Mouse (Mus musculus): ENCODE measurements around the gene Higd1c. TPM values are rescaled to one million over a fixed set of nuclear protein-coding genes. Genes with fewer than 3 reads are reported as not detected.

Gene Higd1c
- polyA plus RNA-seq, 1 experiment from 2014 or later, result not detected

GRCm38 (mm10) chr15:100400592-100401250 lies 36.4 kb downstream of the Higd1c start:
- Histone ChIP-seq H3K4me3 (ENCODE audit: low read depth, low read length) (no peak overlapping the region), H3K27ac (ENCODE audit: low read depth, low read length) (no peak overlapping the region), H3K4me2 (ENCODE audit: low read depth) (no peak overlapping the region), H3K9ac (ENCODE audit: low read length) (no peak overlapping the region), H3K4me1 (ENCODE audit: control insufficient read depth, insufficient read depth, low read length) (no peaks in the 10 kb centered on the region), H3K9me3 (ENCODE audit: control insufficient read depth, low read length) (no peaks in the 10 kb centered on the region), H3K27me3 (ENCODE audit: control insufficient read depth, insufficient read depth, low read length) (no peaks in the 10 kb centered on the region), H3K36me3 (ENCODE audit: control insufficient read depth, insufficient read depth, low read length) (peaks cover 20% of the 10 kb centered on the region)
- DNase-seq (ENCODE audit: low spot score), result no peak
- ATAC-seq (ENCODE audit: insufficient read depth, low FRiP score, low TSS enrichment), result no peak
- 94% methylated on average over 16 of the region's 16 CpGs for WGBS

DNA sequence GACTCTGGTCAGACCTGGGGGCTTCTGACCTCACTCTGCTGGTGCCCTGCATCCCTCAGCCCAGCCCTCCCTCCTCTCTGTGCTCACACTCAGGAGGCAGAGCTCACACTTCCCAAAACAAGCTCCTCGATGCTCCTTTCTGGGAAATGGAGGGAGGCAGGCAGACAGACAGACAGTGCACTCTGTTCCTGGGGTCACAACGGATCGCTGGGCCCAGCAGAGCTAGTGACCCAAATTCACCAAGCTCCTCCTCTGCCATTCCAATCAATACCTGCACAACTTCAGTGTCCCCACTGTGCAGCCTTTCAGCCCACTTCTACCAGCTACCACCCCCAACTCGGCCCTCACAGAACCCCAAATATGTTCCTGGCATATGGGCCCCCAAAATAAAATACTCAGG lies 37.5 kb downstream of the Higd1c start:
- H3K4me2 ChIP-seq (ENCODE audit: low read depth), result no peak overlapping the region
- no peak overlapping the region for H3K9ac ChIP-seq (ENCODE audit: low read length)
- DNase-seq (ENCODE audit: low spot score) (no peak), ATAC-seq (ENCODE audit: insufficient read depth, low FRiP score, low TSS enrichment) (no peak)
- no peak overlapping the region for H3K27ac ChIP-seq (ENCODE audit: low read depth, low read length)
- no peak overlapping the region for H3K4me3 ChIP-seq (ENCODE audit: low read depth, low read length)
- no peaks in the 10 kb centered on the region for H3K27me3 ChIP-seq (ENCODE audit: control insufficient read depth, insufficient read depth, low read length)
- H3K4me1 ChIP-seq (ENCODE audit: control insufficient read depth, insufficient read depth, low read length), result no peaks in the 10 kb centered on the region
- H3K9me3 ChIP-seq (ENCODE audit: control insufficient read depth, low read length), result no peaks in the 10 kb centered on the region
- WGBS, result 99% methylated on average over 4 of the region's 4 CpGs
- H3K36me3 ChIP-seq (ENCODE audit: control insufficient read depth, insufficient read depth, low read length), result peaks cover 17% of the 10 kb centered on the region

DNA sequence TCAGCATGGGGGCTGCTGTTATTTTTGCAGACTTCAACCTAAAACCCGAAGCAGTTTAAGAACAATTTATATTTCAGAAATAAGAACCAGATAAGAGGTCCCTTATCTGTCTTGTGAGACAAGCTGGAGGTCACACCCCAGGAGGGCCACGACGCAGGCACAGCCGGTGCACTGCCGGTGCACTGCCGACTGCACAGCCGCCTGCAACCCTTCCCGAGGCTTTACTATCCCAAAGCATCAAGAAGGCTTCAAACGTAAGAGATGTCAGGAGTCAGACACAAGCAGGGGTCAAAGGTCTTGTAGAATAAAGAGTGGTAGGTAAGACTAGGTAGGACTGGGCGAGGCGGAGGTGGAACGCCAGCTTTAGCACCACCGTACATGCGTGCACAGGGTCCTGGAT lies 38.0 kb downstream of the Higd1c start:
- ATAC-seq (ENCODE audit: insufficient read depth, low FRiP score, low TSS enrichment) (no peak), DNase-seq (ENCODE audit: low spot score) (no peak)
- no peak overlapping the region for H3K9ac ChIP-seq (ENCODE audit: low read length)
- no peaks in the 10 kb centered on the region for H3K9me3 ChIP-seq (ENCODE audit: control insufficient read depth, low read length)
- no peaks in the 10 kb centered on the region for H3K27me3 ChIP-seq (ENCODE audit: control insufficient read depth, insufficient read depth, low read length)
- H3K4me2 ChIP-seq (ENCODE audit: low read depth), result no peak overlapping the region
- H3K27ac ChIP-seq (ENCODE audit: low read depth, low read length), result no peak overlapping the region
- WGBS, result 92% methylated on average over 14 of the region's 14 CpGs
- H3K36me3 ChIP-seq (ENCODE audit: control insufficient read depth, insufficient read depth, low read length), result peaks cover 16% of the 10 kb centered on the region
- no peaks in the 10 kb centered on the region for H3K4me1 ChIP-seq (ENCODE audit: control insufficient read depth, insufficient read depth, low read length)
- H3K4me3 ChIP-seq (ENCODE audit: low read depth, low read length), result no peak overlapping the region

DNA sequence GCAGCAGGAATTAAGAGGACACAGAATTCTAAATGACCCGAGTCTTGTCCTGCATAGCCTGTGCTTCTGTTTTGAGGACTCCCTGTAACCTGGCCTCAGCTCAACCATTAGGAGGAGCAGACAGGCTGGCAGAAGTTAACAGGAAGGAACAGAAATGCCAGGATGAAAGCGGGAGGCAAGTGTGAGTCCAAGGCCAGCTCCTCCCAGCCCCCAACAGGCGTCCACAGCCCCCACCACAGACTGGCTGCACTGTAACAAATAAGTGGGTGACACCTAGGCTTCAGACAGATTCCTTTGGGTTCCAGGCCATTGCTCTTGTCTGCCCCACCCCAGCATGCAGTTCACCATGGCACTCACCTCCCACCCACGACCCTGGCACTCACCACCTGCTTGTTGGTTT lies 38.5 kb downstream of the Higd1c start:
- Histone ChIP-seq H3K36me3 (ENCODE audit: control insufficient read depth, insufficient read depth, low read length) (peaks cover 13% of the 10 kb centered on the region), H3K27me3 (ENCODE audit: control insufficient read depth, insufficient read depth, low read length) (no peaks in the 10 kb centered on the region), H3K4me1 (ENCODE audit: control insufficient read depth, insufficient read depth, low read length) (no peaks in the 10 kb centered on the region), H3K4me2 (ENCODE audit: low read depth) (no peak overlapping the region), H3K4me3 (ENCODE audit: low read depth, low read length) (no peak overlapping the region), H3K9me3 (ENCODE audit: control insufficient read depth, low read length) (no peaks in the 10 kb centered on the region), H3K27ac (ENCODE audit: low read depth, low read length) (no peak overlapping the region), H3K9ac (ENCODE audit: low read length) (no peak overlapping the region)
- ATAC-seq (ENCODE audit: insufficient read depth, low FRiP score, low TSS enrichment) (no peak), DNase-seq (ENCODE audit: low spot score) (no peak)
- 92% methylated on average over 4 of the region's 4 CpGs for WGBS

- peaks cover 14% of the 10 kb centered on the region for H3K36me3 ChIP-seq (ENCODE audit: control insufficient read depth, insufficient read depth, low read length)
- no peaks in the 10 kb centered on the region for H3K27me3 ChIP-seq (ENCODE audit: control insufficient read depth, insufficient read depth, low read length)
- no peak overlapping the region for H3K4me2 ChIP-seq (ENCODE audit: low read depth)
- no peaks in the 10 kb centered on the region for H3K4me1 ChIP-seq (ENCODE audit: control insufficient read depth, insufficient read depth, low read length)
- H3K9ac ChIP-seq (ENCODE audit: low read length), result no peak overlapping the region
- H3K9me3 ChIP-seq (ENCODE audit: control insufficient read depth, low read length), result no peaks in the 10 kb centered on the region
- ATAC-seq (ENCODE audit: insufficient read depth, low FRiP score, low TSS enrichment), result no peak
- H3K4me3 ChIP-seq (ENCODE audit: low read depth, low read length), result no peak overlapping the region
- WGBS, result 95% methylated on average over 16 of the region's 16 CpGs
- no peak for DNase-seq (ENCODE audit: low spot score)
- H3K27ac ChIP-seq (ENCODE audit: low read depth, low read length), result no peak overlapping the region
These were observed 39.1 kb downstream of the Higd1c start for GRCm38 (mm10) chr15:100403318-100404000.

DNA sequence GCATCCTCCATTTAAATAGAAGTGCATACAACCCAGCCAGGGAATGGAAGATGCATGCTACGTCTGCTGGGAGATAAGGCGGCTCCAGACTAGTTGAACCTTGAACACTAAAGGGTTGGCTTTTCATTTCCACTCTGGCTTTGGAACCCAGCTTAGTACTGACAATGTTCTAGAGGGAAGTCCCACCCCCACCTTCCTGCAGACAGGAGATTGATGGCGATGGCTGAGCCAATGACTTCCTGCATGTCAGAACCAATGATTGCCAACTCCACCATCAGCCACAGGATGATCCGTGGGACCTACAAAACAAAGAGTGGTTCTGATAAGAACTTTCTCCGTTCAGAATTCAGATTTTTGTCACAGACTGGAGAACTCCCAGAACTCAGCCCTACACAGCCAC lies 41.7 kb downstream of the Higd1c start:
- ATAC-seq (ENCODE audit: insufficient read depth, low FRiP score, low TSS enrichment) (no peak), DNase-seq (ENCODE audit: low spot score) (no peak)
- Histone ChIP-seq H3K4me1 (ENCODE audit: control insufficient read depth, insufficient read depth, low read length) (no peaks in the 10 kb centered on the region), H3K9ac (ENCODE audit: low read length) (no peak overlapping the region), H3K4me2 (ENCODE audit: low read depth) (no peak overlapping the region), H3K27me3 (ENCODE audit: control insufficient read depth, insufficient read depth, low read length) (no peaks in the 10 kb centered on the region), H3K9me3 (ENCODE audit: control insufficient read depth, low read length) (no peaks in the 10 kb centered on the region), H3K27ac (ENCODE audit: low read depth, low read length) (no peak overlapping the region), H3K36me3 (ENCODE audit: control insufficient read depth, insufficient read depth, low read length) (peaks cover 12% of the 10 kb centered on the region), H3K4me3 (ENCODE audit: low read depth, low read length) (no peak overlapping the region)
- WGBS, result 86% methylated on average over 5 of the region's 5 CpGs

GRCm38 (mm10) chr15:100410918-100411672 lies 46.8 kb downstream of the Higd1c start:
- Histone ChIP-seq H3K36me3 (ENCODE audit: control insufficient read depth, insufficient read depth, low read length) (peaks cover 8% of the 10 kb centered on the region; the same call in 1 of the 2 replicates), H3K4me1 (ENCODE audit: control insufficient read depth, insufficient read depth, low read length) (no peaks in the 10 kb centered on the region), H3K27me3 (ENCODE audit: control insufficient read depth, insufficient read depth, low read length) (no peaks in the 10 kb centered on the region), H3K4me3 (ENCODE audit: low read depth, low read length) (no peak overlapping the region), H3K9ac (ENCODE audit: low read length) (no peak overlapping the region), H3K4me2 (ENCODE audit: low read depth) (no peak overlapping the region), H3K27ac (ENCODE audit: low read depth, low read length) (no peak overlapping the region), H3K9me3 (ENCODE audit: control insufficient read depth, low read length) (no peaks in the 10 kb centered on the region)
- 55% methylated on average over 14 of the region's 14 CpGs for WGBS
- DNase-seq (ENCODE audit: low spot score), result no peak
- no peak for ATAC-seq (ENCODE audit: insufficient read depth, low FRiP score, low TSS enrichment)

DNA sequence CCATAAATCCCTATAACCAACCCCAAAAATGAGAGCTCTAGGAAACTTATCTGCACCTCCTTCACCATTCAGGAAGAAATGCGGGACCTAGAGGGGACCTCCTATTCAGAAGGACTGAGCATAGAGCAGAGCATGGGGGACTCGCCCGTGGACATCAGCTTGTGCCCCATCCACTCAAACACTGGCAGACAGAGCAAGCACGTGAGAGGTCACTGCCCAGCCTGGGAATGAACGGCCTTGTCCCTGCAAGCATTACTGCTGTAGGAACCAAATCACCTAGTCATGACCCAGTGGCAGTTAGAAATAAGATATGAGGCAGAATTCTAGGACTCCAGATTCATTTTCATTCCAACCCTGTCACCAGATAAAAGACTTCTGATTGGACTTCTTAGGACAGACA lies 47.4 kb downstream of the Higd1c start:
- Histone ChIP-seq H3K27me3 (ENCODE audit: control insufficient read depth, insufficient read depth, low read length) (no peaks in the 10 kb centered on the region), H3K4me2 (ENCODE audit: low read depth) (no peak overlapping the region), H3K4me1 (ENCODE audit: control insufficient read depth, insufficient read depth, low read length) (no peaks in the 10 kb centered on the region), H3K4me3 (ENCODE audit: low read depth, low read length) (no peak overlapping the region), H3K27ac (ENCODE audit: low read depth, low read length) (no peak overlapping the region), H3K36me3 (ENCODE audit: control insufficient read depth, insufficient read depth, low read length) (peaks cover 8% of the 10 kb centered on the region; the same call in 1 of the 2 replicates), H3K9ac (ENCODE audit: low read length) (no peak overlapping the region), H3K9me3 (ENCODE audit: control insufficient read depth, low read length) (no peaks in the 10 kb centered on the region)
- WGBS, result 87% methylated on average over 5 of the region's 5 CpGs
- no peak for ATAC-seq (ENCODE audit: insufficient read depth, low FRiP score, low TSS enrichment)
- no peak for DNase-seq (ENCODE audit: low spot score)

All from neural tube, embryonic 11.5 days (tissue).